Mouse (Mus musculus) neural tube, embryonic 12.5 days (tissue): ENCODE measurements around the gene H1f0. TPM values are rescaled to one million over a fixed set of nuclear protein-coding genes. Genes with fewer than 3 reads are reported as not detected.

ENCODE experiments used
- microRNA-seq: library from miRNA; unstranded; fragments of <30 nt; microRNA quantifications from one replicate; pipeline ENCODE4, GENCODE M21; 2017
- polyA plus RNA-seq: library from polyadenylated mRNA; unstranded; fragments of >200 nt; fragmentation: Nextera tagmentation; extraction: Ambion mirVana; gene quantifications from 2 replicates; pipeline ENCODE4 v1.2.1, GENCODE M21; 2016

H1f0 gene
- polyA plus RNA-seq, 1 experiment from 2014 or later = 487 TPM

Small RNAs within 50 kb of the gene (microRNA-seq; reads per million reads assigned to microRNA genes)
- not detected for gene Mir6956

Other genes with a start within 250 kb of the H1f0 start
- gene Card10, start 225.4 kb upstream of the H1f0 start, polyA plus RNA-seq = 2.8 and 3.4 TPM in 2 replicates
- gene Cdc42ep1, start 185.8 kb upstream of the H1f0 start, polyA plus RNA-seq = 14.9 and 17.6 TPM in 2 replicates
- gene Lgals2, start 172.9 kb upstream of the H1f0 start, polyA plus RNA-seq = not detected in 2 replicates
- 55.6 and 57.5 TPM in 2 replicates for gene Gga1, start 151.3 kb upstream of the H1f0 start, polyA plus RNA-seq
- gene Gm49510, start 128.8 kb upstream of the H1f0 start, polyA plus RNA-seq = 0.28 and 0.32 TPM in 2 replicates
- 9.6 and 10.0 TPM in 2 replicates for gene Sh3bp1, start 128.7 kb upstream of the H1f0 start, polyA plus RNA-seq
- gene Pdxp, start 114.5 kb upstream of the H1f0 start, polyA plus RNA-seq = 44.6 and 47.1 TPM in 2 replicates
- 327 and 328 TPM in 2 replicates for gene Lgals1, start 101.7 kb upstream of the H1f0 start, polyA plus RNA-seq
- gene Nol12, start 93.5 kb upstream of the H1f0 start, polyA plus RNA-seq = 58.4 and 62.4 TPM in 2 replicates
- gene Triobp, start 80.7 kb upstream of the H1f0 start, polyA plus RNA-seq = 35.2 and 42.0 TPM in 2 replicates
- not detected in 2 replicates for gene Galr3, start 13.4 kb downstream of the H1f0 start, polyA plus RNA-seq
- gene Ankrd54, start 34.4 kb downstream of the H1f0 start, polyA plus RNA-seq = 62.5 and 64.2 TPM in 2 replicates
- 197 and 205 TPM in 2 replicates for gene Eif3l, start 46.7 kb downstream of the H1f0 start, polyA plus RNA-seq
- 12.0 and 12.5 TPM in 2 replicates for gene Micall1, start 80.4 kb downstream of the H1f0 start, polyA plus RNA-seq
- 318 and 338 TPM in 2 replicates for gene Polr2f, start 112.6 kb downstream of the H1f0 start, polyA plus RNA-seq
- gene 1700088E04Rik, start 112.8 kb downstream of the H1f0 start, polyA plus RNA-seq = 9.4 and 11.7 TPM in 2 replicates
- gene Sox10, start 136.8 kb downstream of the H1f0 start, polyA plus RNA-seq = 27.4 and 35.8 TPM in 2 replicates
- gene Pick1, start 200.7 kb downstream of the H1f0 start, polyA plus RNA-seq = 72.6 and 78.2 TPM in 2 replicates
- 1.3 and 1.5 TPM in 2 replicates for gene Gm49486, start 200.9 kb downstream of the H1f0 start, polyA plus RNA-seq
- 0.14 and 0.27 TPM in 2 replicates for gene Slc16a8, start 226.3 kb downstream of the H1f0 start, polyA plus RNA-seq